Mouse (Mus musculus) megakaryocyte, embryonic 14.5 days (primary cell): ENCODE data around the gene 1700023F06Rik.

Experiments used
- FLI1 ChIP-seq: IDR thresholded peaks from 2 replicates; pipeline ENCODE4 v1.6.1; 2012; ENCODE audit warnings: low read length, inconsistent platforms, mixed read lengths
- GATA1 ChIP-seq: IDR thresholded peaks from 3 replicates; pipeline ENCODE4 v1.6.1; 2012; ENCODE audit warnings: mixed read lengths, low read length, inconsistent platforms, borderline replicate concordance

GRCm38 (mm10) chr11:103201664-103202063 is 6.7 kb downstream of the 1700023F06Rik start:
- TF ChIP-seq FLI1 (no peak), GATA1 (no peak)
